Mouse (Mus musculus) neural tube, embryonic 14.5 days (tissue): Measurements from ENCODE around the gene Gpr182. TPM values are rescaled to one million over a fixed set of nuclear protein-coding genes. Genes with fewer than 3 reads are reported as not detected.
A peak's percentile ranks its signal among the peaks of the same experiment; 100 is the strongest.

Experiments used
- ATAC-seq: fragments of 200-750 bp; cut with Nextera tagmentation; 2 replicates; pipeline ENCODE4 v1.8.0; 2017; ENCODE audit warnings: low read depth, mild to moderate bottlenecking, moderate TSS enrichment, moderate library complexity
- H3K27ac ChIP-seq: fragments of 300-500 bp; sonication (generic); 2 replicates; pipeline ENCODE4 v1.5.1; 2014; ENCODE audit warnings: low read depth, mild to moderate bottlenecking, control low read depth, low read length, moderate library complexity, mixed read lengths
- H3K27me3 ChIP-seq: fragments of 300-500 bp; sonication (generic); 2 replicates; pipeline ENCODE4 v1.6.1; 2014; ENCODE audit warnings: low read length; ENCODE audit not compliant: control insufficient read depth, insufficient read depth
- H3K36me3 ChIP-seq: fragments of 300-500 bp; sonication (generic); 2 replicates; pipeline ENCODE4 v1.6.1; 2014; ENCODE audit warnings: low read length, mixed read lengths; ENCODE audit not compliant: control insufficient read depth, insufficient read depth
- H3K4me1 ChIP-seq: fragments of 300-500 bp; sonication (generic); 2 replicates; pipeline ENCODE4 v1.6.1; 2014; ENCODE audit warnings: low read length; ENCODE audit not compliant: control insufficient read depth, insufficient read depth
- H3K4me2 ChIP-seq: fragments of 300-500 bp; sonication (generic); 2 replicates; pipeline ENCODE4 v1.6.1; 2014; ENCODE audit warnings: mild to moderate bottlenecking, low read depth, low read length, control low read depth
- H3K4me3 ChIP-seq: fragments of 300-500 bp; sonication (generic); 2 replicates; pipeline ENCODE4 v1.5.1; 2014; ENCODE audit warnings: low read depth, low read length, control low read depth, mixed read lengths
- H3K9ac ChIP-seq: fragments of 300-500 bp; sonication (generic); replicated peaks from 2 replicates; pipeline ENCODE4 v1.6.1; 2014; ENCODE audit warnings: low read depth, mild to moderate bottlenecking, control low read depth, low read length, mixed read lengths
- H3K9me3 ChIP-seq: fragments of 300-500 bp; sonication (generic); 2 replicates; pipeline ENCODE4 v1.6.1; 2016; ENCODE audit warnings: low read length; ENCODE audit not compliant: control insufficient read depth
- WGBS: fragments of 180-500 bp; shearing (Covaris S2); extraction: QIAGEN DNeasy Blood & Tissue Kit; methylation state at CpG from one replicate; pipeline ENCODE4 v1.1.7; 2014; 5-methylcytosine and 5-hydroxymethylcytosine counted together
- polyA plus RNA-seq: library from polyadenylated mRNA; unstranded; fragments of >200 nt; fragmentation: Nextera tagmentation; extraction: Ambion mirVana; gene quantifications from 2 replicates; pipeline ENCODE4 v1.2.1, GENCODE M21; 2014

Gpr182 gene
- polyA plus RNA-seq, 1 experiment from 2014 or later = 0.13 TPM

DNA sequence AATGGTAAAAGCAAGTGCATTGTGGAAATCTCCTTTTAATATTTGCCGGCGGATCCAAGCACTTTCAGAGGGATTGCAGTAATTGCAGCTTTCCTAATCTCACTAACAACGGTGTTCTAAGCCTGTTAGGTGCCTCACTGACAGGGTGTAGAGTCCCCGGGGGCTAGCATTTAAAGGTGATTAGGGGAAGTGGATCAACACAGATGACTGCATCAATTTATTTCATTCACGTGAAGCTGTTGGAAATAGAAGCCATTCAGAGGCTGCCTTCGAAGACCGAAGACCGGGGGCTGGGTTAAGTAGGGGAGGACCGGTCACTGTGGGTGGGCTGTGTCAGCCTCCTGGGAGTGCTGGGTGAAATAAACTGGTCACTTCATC, 20.6 kb downstream of the Gpr182 start:
- 24% methylated on average over 9 of the region's 9 CpGs for WGBS
- H3K27ac ChIP-seq = no peak overlapping the region

DNA sequence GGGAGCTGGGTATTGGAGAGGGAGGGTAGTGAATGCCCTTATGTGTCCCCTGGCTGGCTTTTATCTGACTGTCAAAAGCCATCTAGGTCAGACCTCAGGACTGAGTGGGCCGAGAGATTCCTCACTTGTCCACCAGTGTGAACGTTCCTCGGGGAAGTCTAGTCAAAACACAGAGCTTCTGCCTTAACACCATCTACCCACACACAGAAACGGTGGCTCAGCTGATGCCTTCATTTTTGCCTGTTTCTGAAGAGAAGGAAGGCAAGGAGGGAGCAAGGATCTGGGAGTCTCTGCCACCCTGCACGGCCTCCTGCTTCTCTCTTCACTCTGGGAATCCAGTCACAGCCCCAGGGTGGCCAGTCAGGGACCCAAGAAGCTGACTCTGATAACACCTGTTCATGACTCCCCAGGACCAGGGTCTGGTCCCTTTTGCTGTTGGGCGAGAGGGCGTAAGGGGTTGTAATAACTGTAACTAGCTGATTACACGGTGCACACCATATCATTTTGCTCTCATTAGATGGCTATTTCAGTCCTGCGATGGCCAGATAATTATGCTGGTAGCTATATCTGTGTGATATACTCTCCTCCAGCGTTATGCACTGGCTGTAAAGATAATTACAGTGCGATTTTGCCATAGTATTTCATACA, 21.1 kb downstream of the Gpr182 start:
- no peaks in the 10 kb centered on the region for H3K27me3 ChIP-seq
- H3K9me3 ChIP-seq = no peaks in the 10 kb centered on the region
- 49% methylated on average over 11 of the region's 11 CpGs for WGBS
- no peak for ATAC-seq
- no peak overlapping the region for H3K27ac ChIP-seq
- no peak overlapping the region for H3K9ac ChIP-seq
- H3K36me3 ChIP-seq = no peaks in the 10 kb centered on the region
- H3K4me3 ChIP-seq = no peak overlapping the region
- H3K4me2 ChIP-seq = no peak overlapping the region
- no peaks in the 10 kb centered on the region for H3K4me1 ChIP-seq

More for the DNA sequence above, 20.6 kb downstream of the Gpr182 start:
- Histone ChIP-seq H3K27me3 (no peaks in the 10 kb centered on the region), H3K4me2 (no peak overlapping the region), H3K9me3 (no peaks in the 10 kb centered on the region), H3K36me3 (no peaks in the 10 kb centered on the region), H3K4me1 (no peaks in the 10 kb centered on the region), H3K9ac (no peak overlapping the region; the same call in 1 of the 2 replicates), H3K4me3 (no peak overlapping the region)
- ATAC-seq = no peak

DNA sequence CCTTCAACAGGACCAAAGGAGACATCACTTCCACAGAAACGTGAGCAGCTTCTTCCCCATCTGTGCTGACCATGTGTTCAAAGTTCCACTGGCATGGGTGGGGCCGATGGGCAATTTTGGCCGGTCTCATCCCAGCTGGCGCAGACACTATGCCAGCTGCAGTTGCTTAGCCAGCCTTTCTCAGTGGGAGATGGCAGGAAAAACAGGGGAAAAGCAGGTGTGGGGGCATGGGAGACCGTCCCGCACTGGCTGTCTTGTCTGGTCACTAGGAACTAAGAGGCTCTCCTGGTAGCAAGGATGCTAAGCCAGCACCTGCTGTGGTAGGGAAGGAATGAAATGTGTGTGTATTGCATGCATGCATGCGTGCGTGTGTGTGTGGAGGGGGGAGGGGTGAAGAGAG, 23.1 kb downstream of the Gpr182 start:
- H3K27me3 ChIP-seq = no peaks in the 10 kb centered on the region
- H3K9me3 ChIP-seq = no peaks in the 10 kb centered on the region
- H3K4me2 ChIP-seq = no peak overlapping the region
- H3K4me3 ChIP-seq = no peak overlapping the region
- H3K27ac ChIP-seq = no peak overlapping the region
- H3K4me1 ChIP-seq = no peaks in the 10 kb centered on the region
- WGBS = 72% methylated on average over 8 of the region's 8 CpGs
- H3K36me3 ChIP-seq = no peaks in the 10 kb centered on the region
- no peak overlapping the region for H3K9ac ChIP-seq
- ATAC-seq = no peak

DNA sequence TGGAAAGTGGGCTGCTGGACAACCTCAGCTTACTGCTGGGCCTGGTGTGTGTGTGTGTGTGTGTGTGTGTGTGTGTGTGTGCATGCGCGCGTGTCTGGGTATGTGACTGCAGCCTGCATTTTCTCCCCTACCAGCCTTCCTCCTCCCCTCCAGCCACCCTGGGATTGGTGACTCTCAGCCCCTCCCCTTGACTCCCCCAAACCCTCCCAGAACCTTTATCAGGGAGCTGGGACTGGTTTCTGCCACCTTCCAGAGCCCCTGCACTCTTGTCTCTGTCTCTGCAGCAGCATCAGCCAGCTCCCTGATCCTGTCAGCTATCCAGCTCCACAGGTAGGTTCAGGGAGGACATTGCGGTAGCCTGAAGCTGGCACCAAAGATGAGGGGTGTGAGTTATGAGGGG, 26.4 kb downstream of the Gpr182 start:
- H3K9ac ChIP-seq = no peak overlapping the region
- peaks cover 11% of the 10 kb centered on the region; the same call in 1 of the 2 replicates for H3K4me1 ChIP-seq
- no peaks in the 10 kb centered on the region for H3K36me3 ChIP-seq
- no peak overlapping the region for H3K4me3 ChIP-seq
- no peaks in the 10 kb centered on the region for H3K27me3 ChIP-seq
- 90% methylated on average over 4 of the region's 4 CpGs for WGBS
- no peak overlapping the region for H3K27ac ChIP-seq
- no peak overlapping the region for H3K4me2 ChIP-seq
- ATAC-seq = no peak
- H3K9me3 ChIP-seq = no peaks in the 10 kb centered on the region

DNA sequence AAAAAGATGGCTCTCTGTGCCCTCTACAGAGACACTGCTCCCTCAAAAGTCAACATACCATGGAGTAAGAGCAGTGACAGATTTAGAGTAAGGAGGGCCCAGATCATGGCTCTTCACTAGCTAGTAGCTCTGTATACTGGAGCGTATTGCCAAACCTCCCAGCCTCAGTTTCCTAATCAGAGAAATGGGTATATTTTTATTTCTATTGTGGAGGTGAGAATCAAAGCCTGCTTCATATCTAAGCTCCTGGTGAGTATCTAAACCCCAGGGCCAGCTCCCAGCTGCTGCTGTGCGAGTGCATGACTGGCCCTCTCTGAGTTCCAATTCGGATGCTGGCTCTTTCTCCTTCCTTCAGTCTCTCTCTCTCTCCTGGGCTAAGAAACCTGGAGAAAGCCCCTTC, 27.4 kb downstream of the Gpr182 start, which contains the start of gene Tac2:
Gene Tac2, plus strand, starts transcription at position 301 of the 400 bp plus-strand sequence.
- Histone ChIP-seq H3K4me1 (peaks cover 11% of the 10 kb centered on the region; the same call in 1 of the 2 replicates), H3K9ac (no peak within 1 kb of the TSS), H3K4me3 (no peak within 1 kb of the TSS), H3K27me3 (no peaks in the 10 kb centered on the region), H3K4me2 (no peak within 1 kb of the TSS), H3K36me3 (no peaks in the 10 kb centered on the region), H3K27ac (no peak within 1 kb of the TSS), H3K9me3 (no peaks in the 10 kb centered on the region)
- 90% methylated on average over 3 of the region's 3 CpGs for WGBS
- no peak for ATAC-seq

DNA sequence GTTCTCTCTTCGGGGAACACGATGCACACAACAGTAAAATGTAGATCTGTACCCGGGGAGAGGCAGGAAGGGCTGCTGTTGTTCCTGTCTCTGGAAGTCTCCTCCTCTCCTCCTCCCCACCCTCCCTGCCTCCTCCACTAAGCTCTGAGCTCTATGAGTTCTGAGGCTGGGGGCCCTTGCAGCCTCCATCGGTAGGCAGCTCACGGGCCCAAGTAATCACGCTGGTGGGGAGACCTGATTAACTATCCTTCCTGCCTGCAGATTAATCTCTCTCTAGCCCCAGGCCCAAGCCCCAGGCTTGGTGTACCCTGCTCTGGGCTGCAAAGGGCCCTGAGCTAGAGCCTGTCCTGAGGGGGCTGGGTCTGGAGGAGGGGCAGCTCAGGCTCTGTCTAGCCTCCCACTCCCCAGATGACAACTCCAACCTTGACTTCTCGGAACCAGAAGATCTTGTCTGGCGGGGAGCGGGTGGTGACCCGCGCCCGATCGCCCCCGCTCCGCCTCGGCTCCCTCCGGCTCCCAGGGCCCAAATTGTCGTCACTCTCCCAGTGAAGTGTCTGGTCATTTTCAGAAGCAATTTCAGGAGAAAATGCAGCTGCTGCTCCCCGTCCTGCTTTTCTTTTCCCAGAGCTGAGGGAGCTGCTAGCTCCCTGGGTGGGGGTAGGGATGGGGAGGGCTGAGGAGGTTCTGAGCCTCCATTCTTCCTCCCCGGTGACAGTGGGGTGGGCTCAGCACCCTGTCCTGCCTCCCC, 29.7 kb downstream of the Gpr182 start:
- 9% methylated on average over 20 of the region's 20 CpGs for WGBS
- ATAC-seq = peak; percentile 51; the same call in 1 of the 2 replicates
- Histone ChIP-seq H3K9me3 (no peaks in the 10 kb centered on the region), H3K4me1 (peaks cover 11% of the 10 kb centered on the region; the same call in 1 of the 2 replicates), H3K27ac (no peak overlapping the region), H3K4me2 (peak overlapping the region; percentile 34), H3K27me3 (no peaks in the 10 kb centered on the region), H3K36me3 (no peaks in the 10 kb centered on the region), H3K9ac (peak overlapping the region; percentile 32; the same call in 1 of the 2 replicates), H3K4me3 (no peak overlapping the region)

DNA sequence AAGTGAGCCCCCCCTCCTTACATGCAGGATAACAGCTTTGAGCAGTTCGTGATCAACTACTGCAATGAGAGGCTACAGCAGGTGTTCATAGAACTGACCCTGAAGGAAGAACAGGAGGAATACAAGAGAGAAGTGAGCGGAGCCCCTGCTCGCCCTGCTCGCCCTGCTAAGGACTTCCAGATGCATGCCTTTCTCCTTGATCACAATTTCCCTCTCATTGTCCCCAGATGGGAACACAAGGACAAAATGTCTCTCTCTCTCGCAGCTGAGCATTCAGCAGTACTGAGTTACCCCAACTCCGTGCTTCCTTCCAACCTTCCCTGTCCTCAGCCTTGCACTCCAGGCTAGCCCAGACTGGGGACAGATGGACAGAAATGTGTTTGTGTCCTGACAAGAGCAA, 38.8 kb downstream of the Gpr182 start:
- Histone ChIP-seq H3K4me2 (no peak overlapping the region), H3K4me3 (no peak overlapping the region), H3K9ac (no peak overlapping the region), H3K27ac (no peak overlapping the region), H3K4me1 (no peaks in the 10 kb centered on the region), H3K36me3 (no peaks in the 10 kb centered on the region), H3K27me3 (no peaks in the 10 kb centered on the region), H3K9me3 (no peaks in the 10 kb centered on the region)
- WGBS = 82% methylated on average over 6 of the region's 6 CpGs
- no peak for ATAC-seq

DNA sequence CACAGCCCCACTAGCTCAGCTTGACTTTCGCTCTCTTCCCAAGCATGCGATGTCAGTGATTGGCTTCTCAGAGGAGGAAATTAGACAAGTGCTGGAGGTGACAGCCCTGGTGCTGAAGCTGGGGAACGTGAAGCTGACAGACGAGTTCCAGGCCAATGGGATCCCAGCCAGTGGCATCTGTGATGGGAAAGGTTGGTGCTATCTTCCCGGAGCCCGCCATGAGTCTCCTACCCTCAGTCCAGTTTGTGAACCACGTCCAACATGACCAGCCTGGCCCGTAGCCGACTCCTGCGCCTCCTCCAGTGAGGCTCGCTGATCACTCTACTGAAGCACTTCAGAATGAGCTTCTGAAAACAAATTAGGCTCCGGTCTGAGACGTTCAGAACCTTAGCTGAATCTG, 41.2 kb downstream of the Gpr182 start:
- Histone ChIP-seq H3K4me3 (no peak overlapping the region), H3K36me3 (no peaks in the 10 kb centered on the region), H3K27me3 (no peaks in the 10 kb centered on the region), H3K9ac (no peak overlapping the region), H3K4me1 (no peaks in the 10 kb centered on the region), H3K27ac (no peak overlapping the region), H3K4me2 (no peak overlapping the region), H3K9me3 (no peaks in the 10 kb centered on the region)
- 88% methylated on average over 13 of the region's 13 CpGs for WGBS
- no peak for ATAC-seq

DNA sequence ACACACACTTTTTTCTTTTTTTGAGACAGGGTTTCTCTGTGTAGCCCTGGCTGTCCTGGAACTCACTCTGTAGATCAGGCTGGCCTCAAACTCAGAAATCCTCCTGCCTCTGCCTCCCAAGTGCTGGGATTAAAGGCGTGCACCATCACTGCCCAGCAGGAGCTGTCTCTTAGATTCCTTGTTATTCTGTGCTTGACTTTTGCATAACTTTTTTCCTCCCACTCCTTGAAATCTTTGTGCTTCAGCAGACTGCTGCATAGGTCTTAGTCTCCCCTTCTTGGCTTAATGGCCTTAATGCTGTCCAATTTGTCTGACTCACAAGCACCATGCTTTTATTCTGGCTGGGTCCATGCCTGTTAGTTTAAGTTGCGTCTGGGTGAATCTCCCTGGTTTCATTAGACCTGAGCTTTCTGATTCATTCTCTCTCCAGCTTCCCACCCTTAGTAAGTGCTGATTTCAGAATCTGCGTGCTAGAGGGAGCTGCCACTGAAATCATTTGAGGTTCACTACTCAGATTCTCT, 42.6 kb downstream of the Gpr182 start:
- Histone ChIP-seq H3K27ac (no peak overlapping the region), H3K36me3 (no peaks in the 10 kb centered on the region), H3K4me2 (no peak overlapping the region), H3K4me3 (no peak overlapping the region), H3K27me3 (no peaks in the 10 kb centered on the region), H3K4me1 (no peaks in the 10 kb centered on the region), H3K9me3 (no peaks in the 10 kb centered on the region), H3K9ac (no peak overlapping the region)
- ATAC-seq = no peak
- WGBS = 89% methylated on average over 3 of the region's 3 CpGs
